Mouse (Mus musculus) megakaryocyte, embryonic 14.5 days (primary cell): ENCODE results near the gene Optn. TPM values are rescaled to one million over a fixed set of nuclear protein-coding genes. Genes with fewer than 3 reads are reported as not detected.

Experiments
- H3K27me3 ChIP-seq: replicated peaks from 2 replicates; pipeline ENCODE3; 2012; ENCODE audit warnings: inconsistent platforms
- H3K36me3 ChIP-seq: replicated peaks from 2 replicates; pipeline ENCODE3; 2012; ENCODE audit warnings: low read length, inconsistent platforms, mixed read lengths
- H3K4me1 ChIP-seq: 2 replicates; pipeline ENCODE4 v1.6.1; 2012; ENCODE audit warnings: inconsistent platforms
- H3K4me3 ChIP-seq: replicated peaks from 2 replicates; pipeline ENCODE3; 2012; ENCODE audit warnings: moderate library complexity, mild to moderate bottlenecking, inconsistent platforms
- H3K9me3 ChIP-seq: 2 replicates; pipeline ENCODE4 v1.6.1; 2012; ENCODE audit warnings: inconsistent platforms
- FLI1 ChIP-seq: IDR thresholded peaks from 2 replicates; pipeline ENCODE4 v1.6.1; 2012; ENCODE audit warnings: low read length, inconsistent platforms, mixed read lengths
- GATA1 ChIP-seq: IDR thresholded peaks from 3 replicates; pipeline ENCODE4 v1.6.1; 2012; ENCODE audit warnings: mixed read lengths, low read length, inconsistent platforms, borderline replicate concordance
- polyA plus RNA-seq: library from polyadenylated mRNA; stranded (reverse); fragments of >175 nt; gene quantifications from 2 replicates; pipeline ENCODE4 v1.2.3, GENCODE M21; 2012; ENCODE audit warnings: low replicate concordance; ENCODE audit not compliant: insufficient read depth

Gene Optn
- polyA plus RNA-seq, 1 experiment: 24.7 TPM

- Histone ChIP-seq H3K4me3 (no peak overlapping the region), H3K36me3 (peaks cover 92% of the 10 kb centered on the region), H3K4me1 (peaks cover 82% of the 10 kb centered on the region), H3K9me3 (no peaks in the 10 kb centered on the region), H3K27me3 (no peaks in the 10 kb centered on the region)
- no peak for TF ChIP-seq GATA1
- TF ChIP-seq FLI1: no peak
Observed at GRCm38 (mm10) chr2:5040281-5041161, 23.3 kb downstream of the Optn start.

GRCm38 (mm10) chr2:5039350-5040170, 24.3 kb downstream of the Optn start:
- H3K36me3 ChIP-seq: peaks cover 95% of the 10 kb centered on the region

GRCm38 (mm10) chr2:5038320-5038719, 25.5 kb downstream of the Optn start:
- H3K4me3 ChIP-seq: no peak overlapping the region
- no peaks in the 10 kb centered on the region for H3K9me3 ChIP-seq
- peaks cover 93% of the 10 kb centered on the region for H3K36me3 ChIP-seq
- peaks cover 82% of the 10 kb centered on the region for H3K4me1 ChIP-seq
- H3K27me3 ChIP-seq: no peaks in the 10 kb centered on the region
- TF ChIP-seq FLI1 (no peak), GATA1 (no peak)

More at GRCm38 (mm10) chr2:5039350-5040170, 24.3 kb downstream of the Optn start:
- no peak for TF ChIP-seq GATA1
- TF ChIP-seq FLI1: no peak
- Histone ChIP-seq H3K4me3 (no peak overlapping the region), H3K9me3 (no peaks in the 10 kb centered on the region), H3K27me3 (no peaks in the 10 kb centered on the region), H3K4me1 (peaks cover 82% of the 10 kb centered on the region)

GRCm38 (mm10) chr2:5037390-5037789, 26.5 kb downstream of the Optn start:
- no peak for TF ChIP-seq FLI1
- no peak for TF ChIP-seq GATA1
- Histone ChIP-seq H3K36me3 (peaks cover 93% of the 10 kb centered on the region), H3K4me3 (no peak overlapping the region), H3K9me3 (no peaks in the 10 kb centered on the region), H3K4me1 (peaks cover 82% of the 10 kb centered on the region), H3K27me3 (no peaks in the 10 kb centered on the region)

GRCm38 (mm10) chr2:5036411-5037076, 27.3 kb downstream of the Optn start:
- H3K36me3 ChIP-seq: peaks cover 93% of the 10 kb centered on the region

GRCm38 (mm10) chr2:5035241-5035640, 28.6 kb downstream of the Optn start:
- no peaks in the 10 kb centered on the region for H3K27me3 ChIP-seq
- no peaks in the 10 kb centered on the region for H3K9me3 ChIP-seq
- peaks cover 67% of the 10 kb centered on the region for H3K4me1 ChIP-seq
- no peak overlapping the region for H3K4me3 ChIP-seq
- peaks cover 95% of the 10 kb centered on the region for H3K36me3 ChIP-seq
- TF ChIP-seq FLI1 (no peak), GATA1 (no peak)

More at GRCm38 (mm10) chr2:5036411-5037076, 27.3 kb downstream of the Optn start:
- H3K27me3 ChIP-seq: no peaks in the 10 kb centered on the region
- TF ChIP-seq GATA1: no peak
- TF ChIP-seq FLI1: no peak
- H3K4me1 ChIP-seq: peaks cover 78% of the 10 kb centered on the region
- no peaks in the 10 kb centered on the region for H3K9me3 ChIP-seq
- peak overlapping the region; percentile 47 for H3K4me3 ChIP-seq

GRCm38 (mm10) chr2:5034801-5035200, 29.1 kb downstream of the Optn start:
- Histone ChIP-seq H3K9me3 (no peaks in the 10 kb centered on the region), H3K27me3 (no peaks in the 10 kb centered on the region), H3K4me3 (no peak overlapping the region), H3K36me3 (peaks cover 95% of the 10 kb centered on the region), H3K4me1 (peaks cover 64% of the 10 kb centered on the region)
- TF ChIP-seq GATA1: no peak
- no peak for TF ChIP-seq FLI1

GRCm38 (mm10) chr2:5033546-5034420, 30.1 kb downstream of the Optn start:
- H3K4me3 ChIP-seq: peak overlapping the region; percentile 29
- no peak for TF ChIP-seq FLI1
- no peak for TF ChIP-seq GATA1
- no peaks in the 10 kb centered on the region for H3K27me3 ChIP-seq
- peaks cover 96% of the 10 kb centered on the region for H3K36me3 ChIP-seq
- no peaks in the 10 kb centered on the region for H3K9me3 ChIP-seq
- peaks cover 59% of the 10 kb centered on the region for H3K4me1 ChIP-seq

- Histone ChIP-seq H3K4me3 (no peak overlapping the region), H3K27me3 (no peaks in the 10 kb centered on the region), H3K36me3 (peaks cover 95% of the 10 kb centered on the region), H3K9me3 (no peaks in the 10 kb centered on the region), H3K4me1 (peaks cover 55% of the 10 kb centered on the region)
- TF ChIP-seq FLI1 (no peak), GATA1 (no peak)
Observed at GRCm38 (mm10) chr2:5032665-5033064, 31.2 kb downstream of the Optn start.
